Mouse (Mus musculus): Measurements from ENCODE around the gene Fndc1.

Fndc1 gene

GRCm38 (mm10) chr17:7820176-7820575, 6.9 kb downstream of the Fndc1 start:
- DNase-seq (ENCODE audit: low spot score), result no peak

- DNase-seq (ENCODE audit: low spot score), result no peak
Observed at GRCm38 (mm10) chr17:7816602-7817001, 10.5 kb downstream of the Fndc1 start.

- no peak for DNase-seq (ENCODE audit: low spot score)
Observed at GRCm38 (mm10) chr17:7814433-7814832, 12.7 kb downstream of the Fndc1 start.

- DNase-seq (ENCODE audit: low spot score), result no peak
Observed at GRCm38 (mm10) chr17:7808043-7808442, 19.1 kb downstream of the Fndc1 start.

- DNase-seq (ENCODE audit: low spot score), result no peak
Observed at GRCm38 (mm10) chr17:7805105-7805504, 22.0 kb downstream of the Fndc1 start.

GRCm38 (mm10) chr17:7802483-7802882, 24.6 kb downstream of the Fndc1 start:
- DNase-seq (ENCODE audit: low spot score), result no peak

- no peak for DNase-seq (ENCODE audit: low spot score)
Observed at GRCm38 (mm10) chr17:7799894-7800293, 27.2 kb downstream of the Fndc1 start.

- DNase-seq (ENCODE audit: low spot score), result no peak
Observed at GRCm38 (mm10) chr17:7795584-7795983, 31.5 kb downstream of the Fndc1 start.

- DNase-seq (ENCODE audit: low spot score), result no peak
Observed at GRCm38 (mm10) chr17:7795168-7795567, 31.9 kb downstream of the Fndc1 start.

- DNase-seq (ENCODE audit: low spot score), result no peak
Observed at GRCm38 (mm10) chr17:7794093-7794492, 33.0 kb downstream of the Fndc1 start.

- no peak for DNase-seq (ENCODE audit: low spot score)
Observed at GRCm38 (mm10) chr17:7790512-7790911, 36.6 kb downstream of the Fndc1 start.

GRCm38 (mm10) chr17:7774101-7774500, 53.0 kb downstream of the Fndc1 start:
- no peak for DNase-seq (ENCODE audit: low spot score)

GRCm38 (mm10) chr17:7759786-7760185, 67.3 kb downstream of the Fndc1 start:
- no peak for DNase-seq (ENCODE audit: low spot score)

GRCm38 (mm10) chr17:7755001-7755400, 72.1 kb downstream of the Fndc1 start:
- no peak for DNase-seq (ENCODE audit: low spot score)

GRCm38 (mm10) chr17:7753383-7753782, 73.7 kb downstream of the Fndc1 start:
- no peak for DNase-seq (ENCODE audit: low spot score)

GRCm38 (mm10) chr17:7749051-7749815, 77.9 kb downstream of the Fndc1 start:
- no peak for DNase-seq (ENCODE audit: low spot score)

- no peak for DNase-seq (ENCODE audit: low spot score)
Observed at GRCm38 (mm10) chr17:7746841-7747240, 80.3 kb downstream of the Fndc1 start.

- DNase-seq (ENCODE audit: low spot score), result no peak
Observed at GRCm38 (mm10) chr17:7744976-7745375, 82.1 kb downstream of the Fndc1 start.

GRCm38 (mm10) chr17:7740988-7741387, 86.1 kb downstream of the Fndc1 start:
- DNase-seq (ENCODE audit: low spot score), result no peak

- DNase-seq (ENCODE audit: low spot score), result no peak
Observed at GRCm38 (mm10) chr17:7722991-7723390, 104.1 kb downstream of the Fndc1 start.

GRCm38 (mm10) chr17:7718886-7719285, 108.2 kb downstream of the Fndc1 start:
- no peak for DNase-seq (ENCODE audit: low spot score)

- DNase-seq (ENCODE audit: low spot score), result no peak
Observed at GRCm38 (mm10) chr17:7717945-7718344, 109.2 kb downstream of the Fndc1 start.

- DNase-seq (ENCODE audit: low spot score), result no peak
Observed at GRCm38 (mm10) chr17:7713020-7713419, 114.1 kb downstream of the Fndc1 start.

- no peak for DNase-seq (ENCODE audit: low spot score)
Observed at GRCm38 (mm10) chr17:7707073-7707472, 120.0 kb downstream of the Fndc1 start.
